Mouse (Mus musculus) spleen, postnatal 14 days (tissue): ENCODE results near the gene Alpk3.
"Not testable (repeated sequence)": the region's sequence is repeated elsewhere in the genome, so short reads cannot be mapped to it uniquely, and the experiment has no call there.

Experiments
- DNase-seq, 2 experiments: peaks; one replicate each; pipeline ENCODE4 v3.0.0; 2021 to 2022; ENCODE audit warnings: low spot score in 2 of 2

Alpk3 gene

DNA sequence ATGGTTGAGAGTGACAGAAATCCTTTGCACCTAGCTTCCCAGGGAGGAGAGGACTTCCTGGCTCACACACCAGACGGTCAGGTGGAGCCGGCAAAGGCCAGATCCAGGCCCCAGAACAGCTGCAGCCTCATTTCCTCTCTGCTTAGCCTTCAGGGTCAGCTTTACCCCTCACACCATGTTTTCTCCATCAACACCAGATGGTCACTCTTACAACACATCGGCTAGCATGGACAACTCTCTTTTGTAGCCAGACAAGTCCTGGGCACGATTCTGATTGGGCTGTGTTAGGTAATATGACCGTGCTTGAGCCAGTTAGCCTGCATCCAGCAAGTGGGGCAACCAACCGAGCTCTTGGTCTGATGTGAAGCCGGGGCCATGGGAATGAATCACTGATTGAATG lies 74.5 kb downstream of the Alpk3 start:
- DNase-seq = no peak

DNA sequence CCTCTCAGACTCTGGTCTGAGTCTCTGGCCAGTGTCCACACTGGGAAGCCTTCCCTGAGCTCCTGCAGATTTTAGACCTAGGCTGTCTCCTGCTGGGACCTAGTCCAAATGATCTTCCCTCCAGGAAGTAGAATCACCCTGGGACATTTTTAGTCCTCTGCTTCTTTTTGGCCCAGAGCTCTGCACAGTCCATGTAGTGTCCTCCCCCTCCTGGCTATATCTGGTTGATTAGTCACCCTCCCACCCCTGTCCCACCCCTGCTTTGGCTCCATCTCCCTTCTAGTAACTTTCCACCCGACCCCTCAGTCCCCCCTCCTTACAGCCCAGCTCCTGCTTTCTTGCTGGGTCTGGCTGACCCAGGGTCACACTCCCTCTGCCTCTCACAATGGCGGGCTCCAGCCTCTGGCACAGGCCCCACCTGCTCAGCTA lies 75.5 kb downstream of the Alpk3 start:
- no peak for DNase-seq

DNA sequence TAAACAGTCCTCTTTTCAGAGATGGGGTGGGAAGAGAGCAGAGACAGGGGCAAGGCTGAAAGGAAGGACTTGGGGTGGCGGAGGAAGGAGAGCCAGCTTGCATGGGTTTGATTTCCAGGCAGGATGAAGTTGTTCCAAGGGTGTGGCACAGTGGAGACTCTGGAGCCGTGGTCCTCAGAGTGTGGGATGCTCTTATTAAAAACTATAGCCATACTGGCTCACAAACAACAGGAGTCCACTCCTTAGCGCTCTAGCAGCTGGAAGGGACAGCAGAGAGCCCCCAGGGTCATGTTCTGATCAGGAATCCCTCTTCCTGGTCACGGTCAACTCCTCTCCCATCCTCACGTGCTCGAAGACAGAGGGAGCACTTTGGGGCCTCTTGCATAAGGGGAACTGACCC lies 76.0 kb downstream of the Alpk3 start:
- DNase-seq = no peak

DNA sequence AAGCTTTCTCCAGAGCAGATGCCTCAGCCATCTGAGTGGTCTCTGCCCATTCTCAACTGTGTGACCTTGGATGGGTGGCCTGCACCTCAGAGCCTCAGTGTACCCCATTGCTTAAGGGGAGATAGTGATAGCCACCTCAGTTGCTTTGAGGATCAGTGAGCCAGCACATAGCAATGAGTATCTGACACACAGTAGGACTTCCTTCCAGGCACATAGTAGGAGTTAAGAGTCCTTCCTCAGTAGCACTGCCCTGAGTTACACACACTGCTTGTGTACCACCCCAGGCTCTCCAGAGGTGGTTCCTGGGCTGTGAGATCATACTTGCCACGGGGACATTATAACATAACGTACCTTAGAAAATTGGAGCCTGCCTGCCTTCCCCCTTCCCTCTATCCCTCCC lies 76.5 kb downstream of the Alpk3 start:
- DNase-seq = no peak

DNA sequence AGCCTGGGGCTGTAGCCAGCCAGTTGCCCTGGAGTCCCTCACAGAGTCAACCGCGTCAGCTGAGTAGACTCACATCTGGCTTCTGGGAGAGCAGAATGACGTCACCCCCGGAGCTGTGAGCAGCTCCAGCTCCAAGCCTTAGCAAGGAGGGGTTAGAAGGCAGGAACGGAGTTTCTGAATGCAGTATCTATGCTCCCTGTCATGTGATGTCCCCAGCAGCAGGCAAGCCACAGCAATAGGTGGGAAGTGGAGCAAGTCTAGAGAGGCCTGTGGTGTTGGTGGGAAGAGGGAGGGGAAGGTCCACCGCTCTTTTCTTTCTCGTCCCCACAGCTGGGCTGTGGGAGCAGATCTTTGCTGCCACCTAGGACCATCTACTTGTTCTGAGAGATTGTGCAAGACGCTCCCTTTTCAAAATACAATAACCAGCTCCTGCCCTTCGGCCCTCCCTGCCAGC lies 77.2 kb downstream of the Alpk3 start:
- DNase-seq = no peak

DNA sequence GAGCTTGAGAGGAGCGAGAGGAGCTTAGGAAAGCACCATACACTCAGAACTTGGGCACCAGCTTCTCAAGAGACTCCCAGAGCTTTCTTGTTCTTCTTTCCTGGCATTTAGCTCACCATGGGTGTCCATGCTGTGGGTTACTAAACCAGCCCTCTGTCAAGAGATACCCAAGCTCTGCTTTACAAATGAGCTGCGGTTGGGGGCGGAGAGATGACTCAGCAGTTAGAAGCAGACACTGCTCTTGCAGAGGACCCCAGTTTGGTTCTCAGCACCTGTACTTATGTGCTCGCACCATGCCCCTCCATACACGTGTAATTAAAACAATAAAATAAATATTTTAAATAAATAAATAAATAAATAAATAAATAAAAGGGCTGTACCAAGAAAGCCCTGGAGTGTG lies 79.9 kb downstream of the Alpk3 start:
- no peak for DNase-seq

DNA sequence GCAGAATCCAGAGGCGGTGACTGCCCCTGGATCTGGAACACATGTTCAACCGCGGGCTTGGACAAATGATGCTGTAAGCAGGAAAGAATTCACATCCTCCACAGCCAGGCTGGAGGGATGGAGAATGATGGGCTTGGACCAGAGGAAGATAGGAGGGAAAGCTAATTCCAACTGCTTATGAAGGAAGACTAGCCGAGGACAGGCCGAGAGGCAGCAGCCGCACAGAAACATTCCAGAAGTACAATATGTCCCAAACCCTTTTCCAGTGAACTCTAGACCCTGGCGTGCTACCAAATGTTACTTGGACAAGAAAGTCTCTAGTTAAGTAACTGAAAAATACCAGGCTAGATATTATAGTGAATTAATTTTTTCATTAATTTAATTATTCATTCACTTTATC lies 81.7 kb downstream of the Alpk3 start:
- DNase-seq = no peak

DNA sequence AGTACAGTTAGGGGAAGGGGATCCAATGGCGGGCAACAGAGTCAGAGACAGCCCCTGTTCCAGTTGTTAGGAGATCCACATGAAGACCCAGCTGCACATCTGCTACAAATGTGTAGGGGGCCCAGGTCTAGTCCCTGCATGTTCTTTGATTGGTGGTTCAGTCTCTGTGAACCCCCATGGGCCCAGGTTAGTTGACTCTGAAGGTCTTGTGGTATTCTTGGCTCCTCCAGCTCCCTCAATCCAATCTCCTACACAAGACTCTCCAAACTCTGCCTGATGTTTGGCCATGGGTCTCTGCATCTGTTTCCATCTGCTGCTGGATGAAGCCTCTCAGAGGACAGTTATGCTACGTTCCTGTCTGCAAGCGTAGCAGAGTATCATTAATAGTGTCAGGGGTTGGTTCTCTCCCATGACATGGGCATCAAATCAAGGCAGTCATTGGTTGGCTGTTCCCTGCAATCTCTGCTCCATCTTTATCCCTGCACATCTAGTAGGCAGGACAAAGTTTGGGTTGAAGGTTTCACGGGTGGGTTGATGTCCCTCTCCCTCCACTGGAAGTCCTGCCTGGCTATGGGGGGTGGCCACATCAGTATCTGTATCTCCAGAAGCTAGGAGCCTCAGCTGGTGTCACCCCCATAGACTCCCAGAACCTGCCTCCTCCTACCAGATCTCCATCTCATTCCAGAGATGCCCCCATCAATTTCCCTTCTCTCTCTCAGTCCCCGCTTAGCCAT lies 82.4 kb downstream of the Alpk3 start:
- DNase-seq = no peak

DNA sequence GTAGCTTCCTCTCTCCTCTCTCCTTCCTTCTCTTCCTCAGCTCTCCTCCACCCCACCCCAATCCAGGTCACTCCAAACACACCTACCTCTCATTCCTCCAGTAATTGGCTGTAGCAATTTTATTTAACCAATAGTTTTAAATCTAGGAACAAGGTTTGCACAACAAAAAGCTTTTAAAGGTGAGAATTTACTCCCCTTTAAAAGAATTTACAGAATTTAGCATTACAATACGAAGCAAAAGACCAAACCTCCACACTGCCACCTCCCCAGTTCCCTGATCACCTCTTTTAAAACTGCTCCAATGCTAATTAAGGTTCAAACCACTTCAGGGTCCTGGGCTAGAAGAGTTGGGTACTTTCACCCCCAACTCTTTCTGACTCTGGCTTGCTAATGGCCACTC lies 84.1 kb downstream of the Alpk3 start:
- DNase-seq = no peak

DNA sequence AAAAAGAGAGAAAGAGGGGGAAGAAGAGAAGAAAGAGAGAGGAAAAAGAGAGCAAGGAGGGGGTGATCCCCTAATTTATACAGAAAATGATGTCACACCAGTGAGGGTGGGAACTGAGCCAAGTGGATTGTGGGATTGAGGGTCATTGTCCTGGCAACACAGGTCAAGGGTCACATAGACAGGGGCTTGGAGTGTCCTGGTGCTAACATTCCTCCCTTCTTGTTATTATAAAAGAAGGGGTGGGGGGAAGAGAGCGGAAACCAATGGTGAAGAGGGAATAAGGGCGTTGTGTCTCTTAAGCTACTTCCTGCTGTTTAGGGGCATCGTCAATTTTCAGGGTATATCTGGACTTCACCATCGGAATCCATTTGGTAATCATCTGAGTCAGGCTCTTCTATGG lies 85.7 kb downstream of the Alpk3 start:
- not testable (repeated sequence) for DNase-seq

DNA sequence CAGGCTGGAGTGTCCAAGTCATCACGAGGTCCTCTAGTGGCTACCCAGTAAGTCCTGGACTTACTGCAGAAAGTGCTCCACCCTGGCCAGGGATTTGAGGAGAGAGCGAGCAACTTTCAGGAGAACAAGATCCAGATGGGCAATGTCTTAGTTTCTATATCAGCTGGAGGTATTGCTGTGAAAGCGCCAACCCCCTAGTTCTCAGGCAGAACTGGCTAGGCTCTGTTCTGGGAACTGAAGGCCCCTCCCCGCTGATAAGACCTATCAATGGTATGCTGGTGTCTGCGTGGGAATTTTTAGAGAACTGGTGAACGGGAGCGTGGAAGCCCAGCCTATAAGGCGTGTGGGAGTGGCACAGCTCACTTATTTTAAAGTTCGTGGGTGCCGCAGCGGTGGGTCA lies 92.4 kb downstream of the Alpk3 start:
- DNase-seq = no peak

DNA sequence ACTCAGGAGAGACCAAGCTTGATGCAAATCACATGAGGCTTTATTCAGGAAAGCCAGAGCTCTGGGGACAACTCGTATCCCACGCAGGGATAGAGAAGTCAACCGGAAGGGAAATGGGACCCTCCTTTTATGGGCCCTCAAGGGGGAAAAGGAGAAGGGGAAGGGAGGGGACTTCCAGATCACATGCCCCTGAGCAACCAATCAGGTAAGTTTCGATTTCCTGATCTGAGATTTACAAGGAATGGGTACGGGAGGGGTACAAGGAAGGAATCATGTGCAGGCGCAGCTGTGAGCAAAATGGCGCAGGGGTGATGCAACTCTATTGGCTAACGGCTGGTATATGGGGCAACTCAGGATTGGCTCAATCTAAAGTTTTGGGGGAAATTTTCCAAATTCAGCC lies 93.8 kb downstream of the Alpk3 start:
- DNase-seq = no peak

DNA sequence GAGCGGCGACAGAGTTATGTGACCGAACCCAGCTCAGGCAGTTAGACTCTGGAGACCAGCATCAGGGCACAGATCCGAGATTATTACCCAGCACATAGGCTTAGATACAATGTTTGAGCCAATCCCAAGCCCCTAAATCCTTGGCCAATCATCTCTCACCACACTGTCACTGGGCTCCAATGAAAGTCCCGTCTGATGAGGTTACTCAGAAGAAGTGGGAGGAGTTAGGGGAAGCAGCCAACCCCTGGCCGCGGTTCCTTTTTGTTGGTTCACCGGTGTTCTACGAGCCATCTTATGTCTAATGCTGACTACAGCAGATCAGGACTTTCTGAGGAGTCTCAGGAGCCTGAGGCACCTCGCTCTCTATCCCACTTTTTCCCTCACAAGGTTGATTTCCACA lies 94.9 kb downstream of the Alpk3 start:
- no peak for DNase-seq

DNA sequence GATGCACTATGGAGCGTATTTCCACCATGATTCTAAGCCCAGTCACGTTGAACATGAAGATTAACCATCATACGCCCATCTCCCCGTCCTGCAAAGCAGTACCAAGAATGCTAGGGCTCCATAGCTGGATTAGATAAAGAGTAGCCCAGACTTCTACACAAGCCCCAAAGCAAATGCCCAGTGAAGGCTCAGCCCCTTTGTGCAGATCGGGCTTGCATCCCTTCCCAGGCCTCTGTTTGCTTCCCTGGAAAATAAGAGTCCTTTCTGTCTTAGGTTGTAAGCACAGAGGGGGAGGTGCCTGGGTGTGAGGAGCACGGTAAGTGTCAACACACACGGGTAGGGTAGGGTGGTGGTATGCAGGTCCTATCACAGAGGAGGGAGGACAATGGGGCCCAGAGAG lies 95.4 kb downstream of the Alpk3 start:
- DNase-seq = no peak

DNA sequence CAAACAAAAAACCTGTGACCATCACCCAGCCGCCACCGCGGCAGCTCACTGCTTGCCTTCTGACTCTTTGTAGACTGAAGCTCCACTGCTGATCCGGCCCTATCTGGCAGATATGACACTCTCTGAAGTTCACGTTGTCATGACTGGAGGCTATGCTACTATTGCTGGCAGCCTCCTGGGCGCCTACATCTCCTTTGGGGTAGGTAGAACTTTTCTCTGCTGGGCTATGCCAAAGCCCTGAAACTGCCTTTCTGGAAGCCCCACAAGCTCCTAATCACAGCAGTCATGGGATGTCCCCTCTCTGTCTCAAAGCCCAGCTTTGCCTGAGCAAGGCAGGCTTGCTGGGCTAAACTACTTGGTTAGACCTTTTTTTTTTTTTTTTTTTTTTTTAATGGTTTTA lies 95.9 kb downstream of the Alpk3 start:
- no peak for DNase-seq

DNA sequence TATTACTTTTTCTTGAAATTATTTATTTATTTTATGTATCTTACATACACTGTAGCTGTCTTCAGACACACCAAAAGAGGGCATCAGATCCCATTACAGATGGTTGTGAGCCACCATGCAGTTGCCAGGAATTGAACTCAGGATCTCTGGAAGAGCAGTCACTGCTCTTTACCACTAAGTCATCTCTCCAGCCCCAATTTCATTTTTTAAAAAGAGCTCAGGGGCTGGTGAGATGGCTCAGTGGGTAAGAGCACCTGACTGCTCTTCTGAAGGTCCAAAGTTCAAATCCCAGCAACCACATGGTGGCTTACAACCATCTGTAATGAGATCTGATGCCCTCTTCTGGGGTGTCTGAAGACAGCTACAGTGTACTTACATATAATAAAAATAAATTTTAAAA lies 96.8 kb downstream of the Alpk3 start:
- not testable (repeated sequence) for DNase-seq

DNA sequence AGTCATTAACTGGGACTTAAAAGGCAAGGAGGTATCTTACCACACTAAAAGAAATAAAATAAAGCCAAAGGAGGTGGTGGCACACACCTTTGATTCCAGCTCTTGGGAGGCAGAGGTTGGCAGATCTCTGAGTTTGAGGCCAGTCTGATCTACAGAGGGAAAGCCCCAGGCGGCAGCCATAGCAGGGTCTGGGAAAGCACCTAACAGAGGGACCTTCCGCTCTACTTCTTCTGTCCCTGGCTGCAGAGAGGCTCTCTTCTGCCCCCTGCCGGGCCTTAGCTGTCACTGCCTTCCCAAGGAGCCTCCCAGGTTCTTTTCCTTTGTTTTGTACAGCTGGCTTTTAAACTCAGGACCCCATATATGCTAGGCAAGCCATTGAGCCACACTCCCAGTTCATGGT lies 97.6 kb downstream of the Alpk3 start:
- DNase-seq = peak in 1 of 2 experiments; percentile 50
